Mouse (Mus musculus) heart, embryonic 10.5 days (tissue): ENCODE measurements around the gene Arsk. TPM values are rescaled to one million over a fixed set of nuclear protein-coding genes. Genes with fewer than 3 reads are reported as not detected.

Experiments
- DNase-seq: peaks from one replicate; pipeline ENCODE4 v3.0.0-alpha.2; 2017; ENCODE audit warnings: low spot score
- H3K27ac ChIP-seq: fragments of 300-500 bp; sonication (generic); 2 replicates; pipeline ENCODE4 v1.5.1; 2016; ENCODE audit warnings: mild to moderate bottlenecking
- H3K27me3 ChIP-seq: fragments of 300-500 bp; sonication (generic); 2 replicates; pipeline ENCODE4 v1.6.1; 2016; ENCODE audit warnings: mild to moderate bottlenecking; ENCODE audit not compliant: poor library complexity, insufficient read depth, severe bottlenecking
- H3K36me3 ChIP-seq: fragments of 300-500 bp; sonication (generic); 2 replicates; pipeline ENCODE4 v1.6.1; 2016; ENCODE audit warnings: mild to moderate bottlenecking, moderate library complexity
- H3K4me1 ChIP-seq: fragments of 300-500 bp; sonication (generic); 2 replicates; pipeline ENCODE4 v1.6.1; 2016; ENCODE audit warnings: mild to moderate bottlenecking
- H3K4me3 ChIP-seq: fragments of 300-500 bp; sonication (generic); 2 replicates; pipeline ENCODE4 v1.5.1; 2016; ENCODE audit warnings: mild to moderate bottlenecking, moderate library complexity
- H3K9me3 ChIP-seq: fragments of 300-500 bp; sonication (generic); 2 replicates; pipeline ENCODE4 v1.6.1; 2016; ENCODE audit warnings: mild to moderate bottlenecking, moderate library complexity
- WGBS: fragments of 180-500 bp; shearing (Covaris S2); methylation state at CpG from one replicate; pipeline ENCODE4 v1.1.7; 2016; 5-methylcytosine and 5-hydroxymethylcytosine counted together
- polyA plus RNA-seq: library from polyadenylated mRNA; unstranded; fragments of >200 nt; fragmentation: Nextera tagmentation; extraction: Ambion mirVana; gene quantifications from 2 replicates; pipeline ENCODE4 v1.2.1, GENCODE M21; 2016

The Arsk gene
- polyA plus RNA-seq, 1 experiment from 2014 or later: 3.8 TPM

GRCm38 (mm10) chr13:76062126-76062525 is 36.3 kb downstream of the Arsk start:
- 88% methylated on average over 3 of the region's 3 CpGs for WGBS

GRCm38 (mm10) chr13:76059591-76059990 is 38.9 kb downstream of the Arsk start:
- H3K4me3 ChIP-seq: no peak overlapping the region
- WGBS: 84% methylated on average over 4 of the region's 4 CpGs
- no peaks in the 10 kb centered on the region; the same call in 1 of the 2 replicates for H3K36me3 ChIP-seq
- H3K4me1 ChIP-seq: peaks cover 16% of the 10 kb centered on the region
- no peak for DNase-seq
- H3K9me3 ChIP-seq: no peaks in the 10 kb centered on the region
- peaks cover 35% of the 10 kb centered on the region for H3K27me3 ChIP-seq
- no peak overlapping the region for H3K27ac ChIP-seq

More at GRCm38 (mm10) chr13:76062126-76062525, 36.3 kb downstream of the Arsk start:
- Histone ChIP-seq H3K4me1 (no peaks in the 10 kb centered on the region), H3K4me3 (no peak overlapping the region), H3K27ac (no peak overlapping the region), H3K27me3 (peaks cover 12% of the 10 kb centered on the region; the same call in 1 of the 2 replicates), H3K36me3 (no peaks in the 10 kb centered on the region; the same call in 1 of the 2 replicates), H3K9me3 (no peaks in the 10 kb centered on the region)
- no peak for DNase-seq

- Histone ChIP-seq H3K4me3 (no peak overlapping the region), H3K36me3 (no peaks in the 10 kb centered on the region), H3K27me3 (peaks cover 54% of the 10 kb centered on the region), H3K27ac (no peak overlapping the region), H3K4me1 (peaks cover 16% of the 10 kb centered on the region), H3K9me3 (no peaks in the 10 kb centered on the region)
- no peak for DNase-seq
- WGBS: 70% methylated on average over 10 of the region's 10 CpGs
These were observed 41.0 kb downstream of the Arsk start for GRCm38 (mm10) chr13:76057267-76058069.

- peak within 1 kb of the TSS; percentile 71; the same call in 1 of the 2 replicates for H3K27ac ChIP-seq
- peaks cover 54% of the 10 kb centered on the region for H3K27me3 ChIP-seq
- H3K4me1 ChIP-seq: peaks cover 16% of the 10 kb centered on the region
- H3K4me3 ChIP-seq: peak within 1 kb of the TSS; percentile 66
- DNase-seq: no peak
- no peaks in the 10 kb centered on the region for H3K36me3 ChIP-seq
- WGBS: 14% methylated on average over 10 of the region's 10 CpGs
- H3K9me3 ChIP-seq: no peaks in the 10 kb centered on the region
These were observed 41.6 kb downstream of the Arsk start, which contains the start of gene Gpr150 for GRCm38 (mm10) chr13:76056896-76057266. TSS of gene Gpr150 (minus strand) at chr13:76056996.

- Histone ChIP-seq H3K27ac (peak overlapping the region; percentile 71; the same call in 1 of the 2 replicates), H3K4me3 (peak overlapping the region; percentile 66), H3K9me3 (no peaks in the 10 kb centered on the region), H3K36me3 (no peaks in the 10 kb centered on the region), H3K27me3 (peaks cover 54% of the 10 kb centered on the region), H3K4me1 (peaks cover 16% of the 10 kb centered on the region)
- under 1% methylated on average over 34 of the region's 34 CpGs for WGBS
- peak; percentile 87 for DNase-seq
These were observed 42.2 kb downstream of the Arsk start for GRCm38 (mm10) chr13:76056261-76056724.

- DNase-seq: peak; percentile 93
- peaks cover 54% of the 10 kb centered on the region for H3K27me3 ChIP-seq
- no peaks in the 10 kb centered on the region for H3K9me3 ChIP-seq
- H3K36me3 ChIP-seq: no peaks in the 10 kb centered on the region
- peaks cover 16% of the 10 kb centered on the region for H3K4me1 ChIP-seq
- peak overlapping the region; percentile 71; the same call in 1 of the 2 replicates for H3K27ac ChIP-seq
- H3K4me3 ChIP-seq: peak overlapping the region; percentile 66
- WGBS: 1% methylated on average over 59 of the region's 59 CpGs
These were observed 42.8 kb downstream of the Arsk start for GRCm38 (mm10) chr13:76055391-76056232.

- DNase-seq: no peak
- no peaks in the 10 kb centered on the region for H3K4me1 ChIP-seq
- H3K27ac ChIP-seq: no peak overlapping the region
- H3K27me3 ChIP-seq: no peaks in the 10 kb centered on the region
- no peaks in the 10 kb centered on the region for H3K36me3 ChIP-seq
- no peaks in the 10 kb centered on the region for H3K9me3 ChIP-seq
- no peak overlapping the region for H3K4me3 ChIP-seq
These were observed 53.5 kb downstream of the Arsk start for GRCm38 (mm10) chr13:76044971-76045370.

- Histone ChIP-seq H3K27me3 (no peaks in the 10 kb centered on the region), H3K27ac (no peak overlapping the region), H3K36me3 (no peaks in the 10 kb centered on the region), H3K9me3 (no peaks in the 10 kb centered on the region), H3K4me3 (no peak overlapping the region), H3K4me1 (no peaks in the 10 kb centered on the region)
- no peak for DNase-seq
- 62% methylated on average over 1 of the region's 1 CpGs for WGBS
These were observed 56.0 kb downstream of the Arsk start for GRCm38 (mm10) chr13:76042455-76042854.

GRCm38 (mm10) chr13:76024588-76024987 is 73.9 kb downstream of the Arsk start:
- DNase-seq: no peak
- Histone ChIP-seq H3K36me3 (no peaks in the 10 kb centered on the region), H3K27ac (no peak overlapping the region), H3K4me3 (no peak overlapping the region), H3K27me3 (no peaks in the 10 kb centered on the region), H3K9me3 (no peaks in the 10 kb centered on the region), H3K4me1 (no peaks in the 10 kb centered on the region)
- WGBS: 79% methylated on average over 3 of the region's 3 CpGs

GRCm38 (mm10) chr13:76021782-76022181 is 76.7 kb downstream of the Arsk start:
- H3K9me3 ChIP-seq: no peaks in the 10 kb centered on the region
- no peak for DNase-seq
- H3K4me3 ChIP-seq: no peak overlapping the region
- H3K4me1 ChIP-seq: no peaks in the 10 kb centered on the region
- 89% methylated on average over 2 of the region's 2 CpGs for WGBS
- H3K27me3 ChIP-seq: no peaks in the 10 kb centered on the region
- no peaks in the 10 kb centered on the region for H3K36me3 ChIP-seq
- H3K27ac ChIP-seq: no peak overlapping the region

- no peak for DNase-seq
- peak overlapping the region; percentile 97; the same call in 1 of the 2 replicates for H3K27ac ChIP-seq
These were observed 79.5 kb downstream of the Arsk start for GRCm38 (mm10) chr13:76018844-76019400.

GRCm38 (mm10) chr13:76017974-76018843 is 80.3 kb downstream of the Arsk start, which contains the start of gene Rfesd:
TSS of gene Rfesd (minus strand) at chr13:76018719.
- Histone ChIP-seq H3K9me3 (no peaks in the 10 kb centered on the region), H3K27me3 (no peaks in the 10 kb centered on the region), H3K27ac (peak within 1 kb of the TSS; percentile 97), H3K4me1 (no peaks in the 10 kb centered on the region), H3K4me3 (peak within 1 kb of the TSS; percentile 83), H3K36me3 (no peaks in the 10 kb centered on the region)
- WGBS: 1% methylated on average over 50 of the region's 50 CpGs
- DNase-seq: peak; percentile 99

More at GRCm38 (mm10) chr13:76018844-76019400, 79.5 kb downstream of the Arsk start:
- Histone ChIP-seq H3K9me3 (no peaks in the 10 kb centered on the region), H3K27me3 (no peaks in the 10 kb centered on the region), H3K4me1 (no peaks in the 10 kb centered on the region), H3K36me3 (no peaks in the 10 kb centered on the region), H3K4me3 (peak overlapping the region; percentile 83)
- 44% methylated on average over 5 of the region's 5 CpGs for WGBS
